Mouse (Mus musculus) frontal cortex, adult (tissue): Measurements from ENCODE around the gene Ercc8.
A peak's percentile ranks its signal among the peaks of the same experiment; 100 is the strongest.

Source experiments
- ATAC-seq: cut with Nextera tagmentation; 2 replicates; pipeline ENCODE4 v1.9.2; 2017; ENCODE audit warnings: mild to moderate bottlenecking, moderate library complexity, mixed read lengths; ENCODE audit not compliant: low TSS enrichment

Gene Ercc8

DNA sequence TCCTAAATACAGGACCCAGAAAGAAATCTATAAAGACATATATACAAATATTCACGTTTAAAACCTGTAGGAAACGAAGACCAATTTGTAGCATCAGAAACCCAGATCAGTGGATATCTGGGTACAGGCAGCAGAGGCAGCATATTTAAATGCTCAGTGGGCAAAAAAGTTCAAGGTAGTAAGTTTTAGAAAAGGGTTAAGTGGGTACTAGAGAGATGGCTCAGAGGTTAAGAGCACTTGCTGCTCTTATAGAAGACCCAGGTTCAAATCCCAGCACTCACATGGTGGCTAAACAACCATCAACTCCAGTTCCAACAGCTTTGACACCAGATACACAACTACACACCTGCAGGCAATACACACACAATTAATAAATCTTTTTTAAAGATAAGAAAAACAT, 1.4 kb upstream of the Ercc8 start:
- ATAC-seq = no peak

- peak; percentile 55 for ATAC-seq
Observed at GRCm38 (mm10) chr13:108157732-108158464, 633 bp upstream of the Ercc8 start.

- no peak for ATAC-seq
Observed at GRCm38 (mm10) chr13:108159241-108159575, 677 bp downstream of the Ercc8 start.

- ATAC-seq = no peak
Observed at GRCm38 (mm10) chr13:108159963-108160362, 1.4 kb downstream of the Ercc8 start.

- no peak for ATAC-seq
Observed at GRCm38 (mm10) chr13:108163912-108164311, 5.4 kb downstream of the Ercc8 start.

DNA sequence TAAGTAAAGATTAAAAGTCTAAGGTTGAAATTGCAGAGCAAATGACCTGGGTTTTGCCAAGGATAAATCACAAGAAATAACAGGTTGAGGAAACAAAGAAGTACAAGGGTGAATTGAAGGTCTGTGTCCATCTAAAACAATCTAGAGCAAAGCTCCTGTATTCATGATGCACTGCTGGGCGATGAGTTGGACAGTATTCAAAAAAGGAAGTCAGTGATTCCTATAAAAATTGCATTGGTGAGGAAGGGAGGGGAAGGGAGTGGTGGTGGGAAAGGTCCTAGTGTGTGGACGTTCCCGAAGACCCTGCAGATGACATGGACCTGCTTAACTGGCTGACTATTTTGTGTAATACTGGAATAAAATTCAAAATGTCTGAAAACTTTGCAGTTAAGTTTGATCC, 6.1 kb downstream of the Ercc8 start:
- no peak for ATAC-seq

GRCm38 (mm10) chr13:108170002-108170401, 11.5 kb downstream of the Ercc8 start:
- no peak for ATAC-seq

DNA sequence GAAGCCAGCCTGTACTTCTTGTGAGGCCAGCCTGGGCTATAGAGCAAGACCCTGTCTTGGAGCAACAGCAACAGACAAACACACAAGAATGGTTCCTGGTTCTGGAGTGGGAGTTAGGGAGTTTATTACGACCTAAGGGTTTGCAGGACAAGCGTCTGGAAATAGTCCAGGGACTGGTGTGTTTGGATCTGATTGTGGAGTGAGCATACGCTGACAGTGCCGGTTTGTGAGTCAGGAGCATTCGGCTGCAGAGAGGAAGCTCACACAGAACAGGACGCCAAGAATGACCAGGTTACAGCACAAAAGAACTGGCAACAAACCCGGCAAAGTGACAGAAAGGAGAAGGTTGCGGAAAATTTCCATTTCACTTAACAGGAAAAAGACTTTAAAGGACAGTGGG, 12.0 kb downstream of the Ercc8 start:
- no peak for ATAC-seq

- no peak for ATAC-seq
Observed at GRCm38 (mm10) chr13:108179618-108180017, 21.1 kb downstream of the Ercc8 start.

- ATAC-seq = no peak
Observed at GRCm38 (mm10) chr13:108180821-108181220, 22.3 kb downstream of the Ercc8 start.

DNA sequence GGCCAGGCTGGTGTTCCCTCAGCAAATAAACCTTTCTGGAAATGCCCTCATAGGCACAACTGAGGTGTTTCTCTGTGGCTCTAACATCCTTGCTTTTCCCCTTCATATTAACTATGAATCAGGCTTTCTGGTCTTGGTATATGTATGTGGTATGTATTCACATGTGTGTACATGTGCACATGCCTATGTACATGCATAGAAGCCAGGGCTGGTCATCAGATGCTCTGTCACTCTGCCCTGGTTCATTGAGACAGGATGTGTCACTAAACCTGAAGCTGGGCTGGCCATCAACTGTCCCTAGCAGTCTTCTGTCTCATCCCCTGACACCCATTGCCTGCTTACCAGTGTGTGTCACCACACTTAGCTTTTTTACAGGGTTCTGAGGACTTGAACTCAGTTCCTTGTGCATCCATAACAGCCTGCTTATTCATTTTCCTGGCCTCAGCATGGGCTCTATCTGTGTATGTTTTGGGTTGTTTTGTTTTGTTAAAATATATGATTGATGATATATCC, 26.3 kb downstream of the Ercc8 start:
- ATAC-seq = no peak

GRCm38 (mm10) chr13:108185530-108185929, 27.0 kb downstream of the Ercc8 start:
- ATAC-seq = no peak

DNA sequence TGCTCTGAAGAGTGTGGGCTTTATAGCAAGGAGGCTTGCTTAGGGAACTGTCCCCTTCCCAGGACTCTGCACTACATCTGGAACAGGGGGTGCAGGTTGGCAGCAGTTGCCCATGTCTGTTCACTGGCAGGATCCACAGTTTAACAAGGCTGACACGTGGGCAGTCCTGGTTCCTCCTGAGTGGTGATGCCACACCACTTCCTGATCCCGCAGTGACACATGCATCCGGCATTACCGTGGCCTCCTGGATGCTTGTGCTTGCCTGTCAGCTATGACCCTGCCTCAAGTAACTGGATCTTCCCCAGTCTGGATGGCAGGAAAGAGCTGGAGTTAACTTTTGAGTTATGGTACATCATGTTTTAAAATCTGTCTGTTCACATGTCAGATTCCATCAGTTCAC, 29.5 kb downstream of the Ercc8 start:
- ATAC-seq = no peak

- peak; percentile 99 for ATAC-seq
Observed at GRCm38 (mm10) chr13:108191074-108191720, 32.7 kb downstream of the Ercc8 start.

DNA sequence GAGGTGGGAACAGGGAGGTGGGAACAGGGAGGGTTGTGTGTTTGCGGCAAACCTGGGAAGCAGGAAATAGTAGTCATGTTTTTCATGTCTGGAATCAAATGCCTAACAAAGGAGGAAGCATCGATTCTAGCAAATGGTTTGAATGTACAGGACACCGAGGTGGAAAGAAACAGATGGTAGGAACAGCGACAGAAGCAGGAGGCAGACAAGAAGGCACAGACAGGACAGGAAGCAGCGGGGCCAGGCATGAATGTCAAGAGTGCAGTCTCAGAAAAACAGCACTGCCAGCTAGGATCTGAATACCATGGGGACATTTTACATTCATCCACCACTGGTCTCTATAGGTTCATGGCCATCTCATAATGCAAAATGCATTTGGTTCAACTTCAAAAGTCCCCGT, 36.9 kb downstream of the Ercc8 start:
- no peak for ATAC-seq

DNA sequence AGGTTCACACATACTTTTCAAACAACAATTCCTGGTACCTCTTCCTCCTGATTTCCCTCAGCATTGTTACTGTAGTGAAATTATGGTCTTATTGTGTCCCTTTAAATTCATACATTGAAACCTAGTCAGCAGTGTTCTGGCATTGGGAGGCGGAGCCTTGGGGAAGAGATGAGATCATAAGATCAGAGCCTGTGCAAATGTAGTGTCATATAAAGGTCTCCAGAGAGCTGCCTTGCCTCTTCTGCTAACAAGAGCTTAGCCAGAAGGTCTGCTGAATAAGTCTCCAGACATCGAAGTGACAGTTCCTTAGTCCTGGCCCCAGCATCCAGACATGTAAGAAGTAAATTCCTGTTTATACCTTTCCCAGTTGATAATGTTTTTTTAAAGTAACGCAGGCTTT, 46.3 kb downstream of the Ercc8 start:
- no peak for ATAC-seq

DNA sequence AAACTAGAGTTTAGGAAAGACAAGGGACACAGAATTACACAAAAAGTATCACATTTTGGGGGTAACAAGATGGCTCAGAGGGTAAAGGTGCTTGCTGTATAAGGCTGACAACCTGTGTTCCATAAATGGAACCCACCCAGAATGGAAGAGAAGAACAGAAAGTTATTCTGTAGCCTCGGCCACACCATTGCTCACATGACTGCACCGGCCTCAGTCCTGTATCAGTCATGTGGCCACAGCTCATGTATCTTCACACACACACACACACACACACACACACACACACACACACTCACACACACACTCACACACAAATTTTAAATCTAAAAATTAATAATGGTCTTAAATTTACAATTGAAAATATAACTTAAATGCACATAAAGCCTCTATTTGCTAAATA, 48.9 kb downstream of the Ercc8 start:
- no peak for ATAC-seq

- no peak for ATAC-seq
Observed at GRCm38 (mm10) chr13:108208090-108208489, 49.6 kb downstream of the Ercc8 start.

GRCm38 (mm10) chr13:108210960-108211359, 52.4 kb downstream of the Ercc8 start:
- ATAC-seq = no peak

- ATAC-seq = no peak
Observed at GRCm38 (mm10) chr13:108212397-108213018, 54.0 kb downstream of the Ercc8 start.

GRCm38 (mm10) chr13:108214081-108214484, 55.6 kb downstream of the Ercc8 start, which contains the start of gene Elovl7:
TSS of gene Elovl7 (plus strand) at chr13:108214404.
- ATAC-seq = peak; percentile 98

DNA sequence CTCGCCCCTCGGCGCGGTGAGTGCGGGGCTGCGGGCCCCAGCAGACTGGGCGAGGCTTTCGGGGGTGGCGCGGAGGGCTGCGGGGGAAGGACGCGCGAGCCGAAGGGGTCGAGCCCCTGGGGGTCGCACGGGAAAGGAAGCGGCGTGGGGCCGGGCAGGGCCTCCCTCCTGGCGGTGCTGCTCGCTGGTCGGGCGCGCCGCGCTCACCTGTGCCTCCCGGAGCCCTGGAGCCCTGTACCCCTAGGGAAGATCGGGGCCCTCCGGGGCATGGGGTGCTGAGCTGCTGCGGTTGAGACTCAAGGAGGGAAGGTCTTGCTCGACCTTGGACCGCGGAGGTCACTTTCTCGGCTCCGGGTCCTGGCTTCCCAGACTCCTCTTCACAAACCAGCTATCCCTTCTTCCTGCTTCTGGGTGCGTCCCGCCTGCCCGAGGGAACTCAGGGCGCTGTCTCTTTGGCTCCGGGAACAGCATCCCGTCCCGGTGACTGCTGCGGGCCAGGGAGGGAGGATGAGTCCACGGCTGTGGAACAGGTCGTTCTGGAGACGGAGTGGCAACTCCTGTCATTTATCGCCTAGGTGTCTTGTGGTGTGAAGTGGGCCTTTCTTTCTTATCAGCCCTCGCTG, 56.1 kb downstream of the Ercc8 start:
- ATAC-seq = peak; percentile 58
